Mouse (Mus musculus) thymus, adult 2 months (tissue): Measurements from ENCODE around the gene Gm20388. TPM values are rescaled to one million over a fixed set of nuclear protein-coding genes. Genes with fewer than 3 reads are reported as not detected.

Experiments used
- DNase-seq: peaks from one replicate; pipeline ENCODE4 v3.0.0; 2021
- H3K27ac ChIP-seq: fragments of 200-500 bp; 2 replicates; pipeline ENCODE4 v1.5.1; 2012; ENCODE audit warnings: low read length, control low read depth; ENCODE audit not compliant: control insufficient read depth, insufficient read depth
- H3K27me3 ChIP-seq: fragments of 200-500 bp; 2 replicates; pipeline ENCODE4 v1.6.1; 2012; ENCODE audit warnings: mild to moderate bottlenecking, low read length, moderate library complexity, mixed read lengths; ENCODE audit not compliant: control insufficient read depth, insufficient read depth
- H3K36me3 ChIP-seq: fragments of 200-500 bp; 2 replicates; pipeline ENCODE4 v1.6.1; 2012; ENCODE audit warnings: mild to moderate bottlenecking, low read length, moderate library complexity; ENCODE audit not compliant: control insufficient read depth, insufficient read depth
- H3K4me1 ChIP-seq: fragments of 200-500 bp; replicated peaks from 2 replicates; pipeline ENCODE4 v1.6.1; 2012; ENCODE audit warnings: low read length; ENCODE audit not compliant: control insufficient read depth, insufficient read depth
- H3K4me3 ChIP-seq: fragments of 200-500 bp; 2 replicates; pipeline ENCODE4 v1.5.1; 2012; ENCODE audit warnings: mild to moderate bottlenecking, low read length, control low read depth, moderate library complexity; ENCODE audit not compliant: control insufficient read depth, insufficient read depth
- CTCF ChIP-seq: fragments of 200-500 bp; IDR thresholded peaks from 2 replicates; pipeline ENCODE4 v1.5.1; 2012; ENCODE audit warnings: mild to moderate bottlenecking, control low read depth, low read length, moderate library complexity, borderline replicate concordance; ENCODE audit not compliant: control insufficient read depth, poor library complexity, insufficient read depth; ENCODE audit errors: extremely low read depth
- POLR2A ChIP-seq: fragments of 200-500 bp; IDR thresholded peaks from 2 replicates; pipeline ENCODE4 v1.6.1; 2012; ENCODE audit warnings: mild to moderate bottlenecking, low read length, control low read depth, moderate library complexity; ENCODE audit not compliant: control insufficient read depth, poor library complexity, insufficient read depth; ENCODE audit errors: extremely low read depth
- WGBS: fragments of 180-500 bp; shearing (Covaris S2); methylation state at CpG from one replicate; pipeline ENCODE4 v1.1.7; 2018; 5-methylcytosine and 5-hydroxymethylcytosine counted together
- polyA plus RNA-seq: library from polyadenylated mRNA; depleted of rRNA; stranded (reverse); fragments of >200 nt; gene quantifications from 2 replicates; pipeline ENCODE4 v1.2.3, GENCODE M21; 2012

Gm20388 gene
- polyA plus RNA-seq, 1 experiment: 103 TPM

DNA sequence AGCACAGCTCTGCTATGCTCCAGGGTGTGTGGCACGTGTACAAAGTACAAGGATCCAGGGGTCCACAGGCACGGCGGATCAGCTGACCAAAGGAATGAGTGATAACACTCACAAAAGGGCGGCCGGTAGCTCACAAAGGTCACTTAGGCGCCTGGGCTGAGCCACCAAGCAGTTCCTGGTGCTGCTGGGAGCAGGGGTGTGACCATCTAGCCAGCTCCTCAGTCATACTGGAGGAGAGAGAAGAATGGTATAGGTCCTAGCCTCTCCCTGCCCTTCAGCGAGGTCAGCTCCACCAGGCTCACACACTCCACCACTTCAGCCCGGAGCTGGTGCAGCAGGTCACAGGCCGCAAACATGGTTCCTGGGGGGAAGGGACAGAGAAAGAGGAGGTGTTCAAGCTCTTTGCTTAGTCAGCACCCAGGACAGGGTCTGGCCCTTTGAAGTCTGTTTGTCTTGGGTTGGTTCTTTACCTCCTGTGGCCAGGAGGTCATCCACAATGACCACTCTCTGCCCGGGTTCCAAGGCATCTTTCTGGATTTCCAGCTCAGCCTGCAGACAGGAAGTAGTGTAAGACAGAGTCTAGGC lies 2664.1 kb downstream of the Gm20388 start:
- H3K4me1 ChIP-seq: peaks cover 21% of the 10 kb centered on the region
- WGBS: 84% methylated on average over 10 of the region's 10 CpGs
- TF ChIP-seq CTCF: no peak
- no peak for TF ChIP-seq POLR2A

DNA sequence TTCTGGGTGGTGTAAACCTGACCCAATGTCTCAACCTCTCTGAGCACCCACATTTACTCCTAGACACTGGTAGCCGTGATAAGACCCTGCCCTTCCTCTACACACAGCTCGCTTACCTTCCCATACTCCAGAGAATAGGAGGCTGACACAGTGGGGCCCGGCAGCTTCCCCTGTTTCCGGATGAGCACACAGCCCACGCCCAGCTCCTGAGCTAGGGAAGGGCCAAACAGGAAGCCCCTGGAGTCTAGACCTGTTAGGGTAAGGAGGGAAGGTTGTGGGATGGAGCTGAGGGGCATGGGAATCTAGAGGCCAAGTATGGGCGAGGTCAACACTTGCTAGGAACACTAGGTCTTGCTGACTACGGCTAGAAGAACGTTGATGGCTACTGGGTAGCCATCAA lies 2664.6 kb downstream of the Gm20388 start:
- no peak for TF ChIP-seq POLR2A
- 80% methylated on average over 8 of the region's 8 CpGs for WGBS
- H3K4me3 ChIP-seq: no peak overlapping the region
- no peak for DNase-seq
- H3K27me3 ChIP-seq: no peaks in the 10 kb centered on the region
- H3K4me1 ChIP-seq: peaks cover 21% of the 10 kb centered on the region
- H3K27ac ChIP-seq: no peak overlapping the region
- peaks cover 18% of the 10 kb centered on the region for H3K36me3 ChIP-seq

More for the DNA sequence above, 2664.1 kb downstream of the Gm20388 start:
- H3K27ac ChIP-seq: no peak overlapping the region
- H3K36me3 ChIP-seq: peaks cover 23% of the 10 kb centered on the region
- no peak overlapping the region for H3K4me3 ChIP-seq
- no peak for DNase-seq
- H3K27me3 ChIP-seq: no peaks in the 10 kb centered on the region

DNA sequence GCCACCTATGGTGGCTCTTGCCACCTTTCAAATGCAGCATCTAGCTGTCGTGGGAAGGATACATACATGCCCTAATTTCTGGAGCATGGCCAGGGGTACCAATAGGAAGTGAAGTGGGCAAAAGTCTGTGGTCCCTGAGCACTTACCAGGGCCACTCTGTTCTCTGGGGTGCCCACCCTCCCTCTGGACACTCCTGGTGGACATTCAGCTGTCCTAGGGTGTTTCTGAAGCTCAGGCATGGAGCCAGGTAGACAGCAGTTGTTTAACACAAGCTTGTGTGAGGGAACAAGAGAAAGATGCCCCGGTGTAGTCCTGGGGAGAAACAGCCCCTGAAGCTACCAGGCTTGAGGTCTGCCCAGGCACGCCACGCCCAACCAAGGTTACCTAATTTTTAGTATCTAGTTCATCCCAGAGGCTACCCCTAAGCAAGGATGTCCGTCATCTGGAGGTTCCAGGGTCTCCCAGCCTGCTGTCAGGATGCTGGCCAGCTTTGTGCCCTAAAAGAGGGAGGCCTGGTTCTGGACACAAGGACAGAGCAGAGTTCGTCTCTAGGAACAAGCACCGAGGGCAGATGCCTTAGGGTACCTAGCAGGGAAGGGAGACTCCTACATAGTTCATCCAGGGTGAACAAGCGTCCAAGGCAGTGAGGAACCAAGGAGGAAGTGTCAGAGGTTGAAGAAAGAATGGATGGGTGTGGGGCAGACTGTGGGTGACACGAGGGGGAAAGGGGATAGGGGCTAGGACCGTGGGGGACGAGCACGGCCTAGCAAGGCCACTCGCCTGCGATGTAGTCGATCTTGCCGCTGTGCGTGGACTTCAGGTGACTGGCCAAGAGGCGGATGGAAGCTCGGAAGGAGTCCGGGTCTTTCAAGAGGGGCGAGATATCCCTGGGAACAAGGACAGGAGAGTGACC lies 2665.3 kb downstream of the Gm20388 start:
- Histone ChIP-seq H3K27me3 (no peaks in the 10 kb centered on the region), H3K36me3 (peaks cover 15% of the 10 kb centered on the region), H3K4me1 (peaks cover 21% of the 10 kb centered on the region), H3K27ac (no peak overlapping the region), H3K4me3 (peak overlapping the region; percentile 69)
- DNase-seq: no peak
- 19% methylated on average over 21 of the region's 21 CpGs for WGBS
- no peak; the same call in 1 of the 2 replicates for TF ChIP-seq POLR2A
- TF ChIP-seq CTCF: no peak

DNA sequence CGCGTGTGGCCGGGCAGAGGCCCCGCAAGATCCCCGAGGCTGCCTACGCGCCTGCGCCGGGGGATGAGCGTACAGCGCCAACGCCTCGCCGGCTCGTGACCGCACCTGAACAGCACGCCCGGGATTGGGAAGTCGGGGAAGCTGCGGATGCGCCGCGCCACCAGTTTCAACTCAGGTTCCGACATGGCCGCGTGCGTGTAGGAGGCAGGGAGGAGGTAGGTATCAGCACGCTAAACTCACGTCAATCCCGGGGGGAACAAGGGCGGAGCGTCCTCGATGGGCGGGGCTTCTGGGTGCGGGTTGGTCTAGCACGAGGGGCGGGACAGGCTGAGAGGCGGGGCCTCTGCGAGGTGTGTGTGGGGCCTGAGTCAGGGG lies 2666.0 kb downstream of the Gm20388 start, which contains the start of gene Aprt:
Aprt (minus strand) TSS at position 262 of the 375 bp plus-strand sequence.
- H3K27ac ChIP-seq: no peak within 1 kb of the TSS
- WGBS: 1% methylated on average over 39 of the region's 39 CpGs
- DNase-seq: peak; percentile 97

DNA sequence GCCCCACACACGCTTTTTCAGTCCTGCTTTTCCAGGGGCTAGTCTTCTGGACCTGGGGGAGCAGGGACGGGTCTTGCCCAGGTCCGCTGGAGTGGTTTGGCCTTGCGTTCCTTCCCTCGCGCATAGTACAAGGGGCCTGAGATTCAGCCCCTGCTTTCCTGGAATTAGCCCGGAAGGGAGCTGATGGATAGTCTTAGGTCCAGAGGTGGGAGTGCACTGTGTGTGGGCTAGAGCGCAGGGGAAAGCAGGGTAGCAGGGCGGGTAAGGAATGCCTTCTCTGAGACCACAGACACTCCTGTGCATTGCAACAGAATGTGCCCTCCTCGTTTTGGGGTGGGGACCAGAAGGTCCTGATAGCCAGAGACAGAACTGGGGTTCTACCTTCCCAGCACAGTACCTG lies 2666.5 kb downstream of the Gm20388 start:
- WGBS: 77% methylated on average over 10 of the region's 10 CpGs
- Histone ChIP-seq H3K27me3 (no peaks in the 10 kb centered on the region), H3K27ac (no peak overlapping the region), H3K4me3 (no peak overlapping the region), H3K4me1 (peaks cover 21% of the 10 kb centered on the region), H3K36me3 (peaks cover 5% of the 10 kb centered on the region)
- TF ChIP-seq CTCF: no peak
- TF ChIP-seq POLR2A: no peak
- no peak for DNase-seq

More for the DNA sequence above, 2666.0 kb downstream of the Gm20388 start, which contains the start of gene Aprt:
- Histone ChIP-seq H3K36me3 (peaks cover 10% of the 10 kb centered on the region), H3K4me1 (peaks cover 21% of the 10 kb centered on the region), H3K27me3 (no peaks in the 10 kb centered on the region), H3K4me3 (peak within 1 kb of the TSS; percentile 69)
- no peak for TF ChIP-seq POLR2A
- TF ChIP-seq CTCF: no peak

GRCm38 (mm10) chr8:122579196-122579595 lies 2668.6 kb downstream of the Gm20388 start:
- no peak for TF ChIP-seq CTCF
- no peak for TF ChIP-seq POLR2A
- no peaks in the 10 kb centered on the region for H3K27me3 ChIP-seq
- DNase-seq: no peak
- H3K4me3 ChIP-seq: no peak overlapping the region
- no peak overlapping the region for H3K27ac ChIP-seq
- peaks cover 21% of the 10 kb centered on the region for H3K4me1 ChIP-seq
- H3K36me3 ChIP-seq: no peaks in the 10 kb centered on the region
- WGBS: 91% methylated on average over 7 of the region's 7 CpGs

- Histone ChIP-seq H3K4me1 (peaks cover 6% of the 10 kb centered on the region), H3K27me3 (no peaks in the 10 kb centered on the region), H3K27ac (no peak overlapping the region), H3K36me3 (no peaks in the 10 kb centered on the region), H3K4me3 (no peak overlapping the region)
- DNase-seq: no peak
- TF ChIP-seq CTCF (no peak), POLR2A (no peak)
- 92% methylated on average over 14 of the region's 15 CpGs for WGBS
Observed at GRCm38 (mm10) chr8:122580926-122581325, 2670.3 kb downstream of the Gm20388 start.
